Mouse (Mus musculus) bone marrow, adult 2 months (tissue): Measurements from ENCODE around the gene Ildr1.

Experiments
- CTCF ChIP-seq: fragments of 200-500 bp; IDR thresholded peaks from 2 replicates; pipeline ENCODE4 v1.5.1; 2011; ENCODE audit warnings: low read length, control low read depth; ENCODE audit not compliant: control insufficient read depth, insufficient read depth
- POLR2A ChIP-seq: fragments of 200-500 bp; IDR thresholded peaks from 2 replicates; pipeline ENCODE4 v1.6.1; 2011; ENCODE audit warnings: low read depth, mild to moderate bottlenecking, control low read depth, low read length, borderline replicate concordance; ENCODE audit not compliant: control insufficient read depth

DNA sequence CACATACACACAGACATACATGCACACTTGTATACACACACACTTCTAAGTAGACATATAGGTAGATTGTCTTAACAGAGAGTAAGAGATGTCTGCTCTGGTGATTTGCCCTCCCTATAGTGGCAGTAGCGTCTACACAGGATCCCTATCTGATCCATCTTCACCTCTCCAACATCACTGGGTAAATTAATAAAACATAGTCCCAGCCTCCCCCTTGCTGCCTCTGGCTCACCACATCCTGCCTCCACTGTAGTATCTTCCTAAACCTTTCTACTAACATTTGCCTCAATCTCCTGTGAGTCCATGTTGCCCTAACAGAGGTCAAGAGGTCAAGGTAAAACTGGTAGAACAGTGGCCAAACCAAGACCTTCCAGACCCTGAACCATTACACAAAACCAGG lies 38.6 kb upstream of the Ildr1 start:
- no peak for TF ChIP-seq CTCF
- no peak for TF ChIP-seq POLR2A
